Mouse (Mus musculus): ENCODE results near the gene Padi2.

GRCm38 (mm10) chr4:140993846-140994245, 87.7 kb downstream of the Padi2 start:
- TF ChIP-seq POLR2A (IDR thresholded peaks at IDR 0.05; ENCODE audit: low read depth, low read length) (no peak), USF2 (conservative IDR thresholded peaks at IDR 0.05; ENCODE audit: low read depth, low read length) (no peak), CTCF (conservative IDR thresholded peaks at IDR 0.05 in 1 of 2, IDR thresholded peaks at IDR 0.05 in 1 of 2; ENCODE audit: low read depth in 2 of 2, low read length in 2 of 2) (no peak), KAT2A (IDR thresholded peaks at IDR 0.05; ENCODE audit: insufficient replicate concordance, low read length) (no peak), ETS1 (conservative IDR thresholded peaks at IDR 0.05; ENCODE audit: low read depth, low read length) (no peak), MAFK (IDR thresholded peaks at IDR 0.05; ENCODE audit: insufficient replicate concordance, low read length) (no peak), NRF1 (IDR thresholded peaks at IDR 0.05; ENCODE audit: low read depth, low read length) (no peak)

Measured in CH12.LX (cell line).